Mouse (Mus musculus): ENCODE measurements around the gene Trim59.

DNA sequence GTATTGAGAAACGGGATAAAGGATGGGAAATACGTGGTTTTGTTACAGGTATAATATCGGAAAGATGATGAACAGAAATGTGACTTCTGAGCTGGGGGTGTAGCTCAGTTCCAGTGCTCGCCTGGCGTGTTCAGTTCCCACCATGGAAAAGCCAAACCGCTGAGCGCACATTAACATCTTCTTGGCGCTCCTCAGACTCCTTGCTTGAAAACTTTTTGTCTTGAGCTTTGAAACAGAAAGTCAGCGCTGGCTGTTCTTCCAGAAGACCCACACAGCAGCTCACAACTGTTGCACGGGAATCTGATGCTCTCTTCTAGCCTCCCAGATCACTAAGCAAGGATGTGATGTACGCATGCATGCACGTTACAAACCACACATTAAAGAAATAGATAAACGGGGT is 1.2 kb upstream of the Trim59 start:
- no peak for TF ChIP-seq CTCF (IDR thresholded peaks at IDR 0.05; ENCODE audit: borderline replicate concordance, control insufficient read depth, extremely low read depth, insufficient read depth, low read length, poor library complexity)
- no peak for TF ChIP-seq POLR2A (IDR thresholded peaks at IDR 0.05; ENCODE audit: control insufficient read depth, extremely low read depth, insufficient read depth, low read length, poor library complexity)
